Mouse (Mus musculus) cerebellum, adult 11 months (tissue): ENCODE measurements around the gene Farsb.
A peak's percentile ranks its signal among the peaks of the same experiment; 100 is the strongest.

Experiments
- DNase-seq: peaks from one replicate; pipeline ENCODE4 v3.0.0; 2022

The Farsb gene

DNA sequence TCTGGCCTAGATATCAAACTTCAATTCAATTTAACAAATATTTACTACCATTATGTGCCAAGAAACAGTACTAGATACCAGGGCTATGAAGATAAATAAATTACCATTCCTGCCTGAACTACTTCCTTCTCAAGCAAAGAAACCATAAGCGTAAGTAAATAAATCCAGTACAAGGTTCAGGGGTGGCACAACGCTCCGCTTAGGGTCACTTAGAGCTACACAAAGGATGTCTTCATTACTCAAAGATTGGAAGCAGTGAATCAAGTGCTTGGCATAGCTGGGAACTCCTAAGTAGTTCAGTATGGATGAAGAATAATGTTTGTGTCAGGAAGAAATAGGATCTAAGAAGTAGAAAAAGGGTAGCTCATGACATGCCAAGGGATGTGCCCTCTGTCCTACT is 5.3 kb downstream of the Farsb start:
- no peak for DNase-seq

DNA sequence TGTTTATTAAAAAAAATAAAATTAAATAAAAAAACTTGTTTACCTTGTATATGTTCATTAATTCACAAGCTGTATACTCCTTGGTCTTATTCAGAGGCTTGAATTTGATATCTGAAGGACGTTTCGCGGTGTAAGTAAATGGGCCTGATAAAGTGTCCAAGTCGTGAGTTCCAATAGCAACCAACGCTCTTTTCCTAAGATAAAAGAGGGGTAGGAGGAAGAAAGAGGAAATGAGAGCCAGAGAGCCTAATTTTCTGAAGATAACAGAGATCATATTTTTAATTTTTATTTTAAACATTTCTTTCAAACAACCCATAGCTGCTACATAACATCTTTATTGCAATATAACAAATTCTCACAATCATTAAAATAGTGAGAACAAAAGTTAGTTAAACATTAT is 16.3 kb downstream of the Farsb start:
- DNase-seq: no peak

DNA sequence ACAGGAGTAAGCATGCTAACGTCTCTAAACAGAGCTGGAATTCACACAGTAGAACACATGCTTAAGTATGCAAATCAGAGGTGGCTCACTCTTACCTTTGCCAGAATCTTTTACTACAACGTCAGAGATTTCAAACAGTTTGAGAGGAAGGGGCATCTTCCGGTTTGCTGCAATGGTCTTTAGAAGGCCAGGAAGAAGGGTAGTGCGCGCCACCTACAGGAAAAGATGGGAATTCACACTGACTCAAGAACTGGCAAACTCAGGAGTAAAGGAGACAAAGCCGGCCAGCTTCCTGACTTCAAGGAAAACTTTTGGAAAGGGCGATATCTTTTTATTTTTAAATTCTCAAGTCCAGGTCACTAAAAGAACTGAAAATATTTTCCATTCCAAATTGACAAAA is 34.0 kb downstream of the Farsb start:
- DNase-seq: peak; percentile 22

DNA sequence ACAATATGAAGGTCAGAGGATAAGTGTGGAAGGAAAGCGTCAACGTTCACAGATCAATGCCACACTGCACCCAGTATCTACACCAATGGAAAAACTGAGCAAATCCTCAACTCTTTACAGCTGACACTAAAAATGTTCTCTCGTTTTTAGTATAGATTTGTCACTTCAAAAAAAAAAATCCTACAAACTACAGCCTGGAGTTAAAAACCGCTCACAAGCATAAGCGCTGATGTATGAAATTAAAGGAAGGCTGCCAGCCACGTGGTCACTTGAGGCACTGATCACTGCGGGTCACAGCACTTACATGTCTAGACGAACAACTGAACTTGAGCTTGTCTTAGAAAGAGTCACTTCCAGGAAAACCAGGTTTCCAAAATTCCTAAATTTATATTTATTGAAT is 34.8 kb downstream of the Farsb start:
- no peak for DNase-seq

DNA sequence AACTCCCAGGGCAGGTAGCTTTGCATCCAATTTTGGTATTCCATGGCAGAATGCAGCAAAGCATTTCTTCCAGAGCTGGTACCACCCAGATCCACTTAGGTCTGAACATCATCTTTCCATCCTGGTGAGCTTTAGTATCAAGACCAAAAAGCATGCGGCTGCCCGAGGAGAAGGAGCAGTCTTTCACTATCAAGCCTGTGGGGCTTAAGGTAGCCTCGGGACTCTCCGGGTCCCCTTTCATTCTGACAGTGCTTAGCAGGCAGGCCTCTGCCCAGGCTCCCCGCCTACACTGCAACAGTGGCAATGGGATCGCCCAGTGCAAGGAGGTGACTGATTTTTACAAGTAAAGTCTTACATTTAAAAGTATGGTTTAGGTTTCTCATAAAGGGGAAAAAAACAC is 36.2 kb downstream of the Farsb start:
- no peak for DNase-seq

GRCm38 (mm10) chr1:78451070-78451854 is 37.4 kb downstream of the Farsb start:
- no peak for DNase-seq

DNA sequence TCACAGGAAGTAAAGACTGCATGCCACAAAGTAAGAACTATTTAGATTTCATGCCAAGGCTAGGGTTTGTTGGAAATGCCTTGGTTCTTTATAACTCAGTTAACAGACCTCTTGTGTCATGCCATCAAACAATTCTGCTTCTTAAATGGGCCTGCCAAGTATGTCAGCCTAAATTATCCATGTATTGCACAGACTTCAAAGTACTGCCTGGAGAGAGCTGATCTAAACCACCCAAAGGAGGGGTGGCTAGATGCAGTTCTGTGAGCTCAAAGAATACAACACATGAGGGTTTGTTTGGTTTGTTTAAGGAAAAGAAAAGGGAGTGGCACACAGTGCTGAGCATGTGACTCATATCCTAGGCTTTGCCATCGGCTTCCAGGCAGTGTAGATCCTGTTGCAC is 40.6 kb downstream of the Farsb start:
- DNase-seq: no peak

GRCm38 (mm10) chr1:78446742-78447141 is 42.0 kb downstream of the Farsb start:
- DNase-seq: no peak

DNA sequence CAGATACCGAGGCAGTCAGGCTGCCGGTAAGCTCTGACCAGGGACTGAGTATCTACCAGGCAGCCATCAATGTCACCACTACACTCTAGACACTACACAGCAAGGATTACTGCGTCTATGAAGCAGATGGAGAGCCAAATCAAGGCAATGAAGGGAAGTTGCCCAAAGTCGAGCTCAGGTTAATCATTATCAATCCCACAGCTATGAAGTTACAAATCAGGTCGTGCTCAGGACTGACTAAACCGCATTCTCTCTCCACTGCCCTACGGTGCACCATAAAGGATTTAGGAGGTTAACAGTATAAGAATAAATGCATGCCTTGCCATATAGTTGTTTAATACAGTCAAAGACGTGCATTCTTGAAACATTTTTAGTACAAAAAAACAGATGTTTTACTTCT is 42.5 kb downstream of the Farsb start:
- DNase-seq: no peak

DNA sequence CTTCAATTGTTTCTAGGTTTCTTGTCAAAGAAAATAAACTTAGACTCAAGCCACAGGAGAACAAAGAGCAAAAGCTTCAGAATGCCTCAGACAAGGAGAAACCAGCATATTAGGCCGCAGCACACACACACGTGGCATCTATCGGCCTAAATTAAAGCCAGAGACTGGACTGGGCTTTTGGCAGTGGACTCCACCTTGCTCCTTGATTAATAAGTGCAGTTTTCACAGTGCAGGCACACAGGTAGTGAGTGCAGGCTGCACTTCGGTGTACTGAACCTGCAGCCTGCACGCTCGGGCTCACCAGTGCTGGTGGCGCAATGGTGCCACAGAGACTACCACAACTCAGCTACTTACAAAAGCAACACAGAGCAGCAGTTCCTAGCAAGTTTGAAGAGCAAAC is 45.6 kb downstream of the Farsb start:
- DNase-seq: no peak

GRCm38 (mm10) chr1:78440716-78441115 is 48.0 kb downstream of the Farsb start:
- no peak for DNase-seq

GRCm38 (mm10) chr1:78437150-78437549 is 51.5 kb downstream of the Farsb start:
- DNase-seq: no peak

- no peak for DNase-seq
These were observed 52.3 kb downstream of the Farsb start for GRCm38 (mm10) chr1:78436445-78436844.

DNA sequence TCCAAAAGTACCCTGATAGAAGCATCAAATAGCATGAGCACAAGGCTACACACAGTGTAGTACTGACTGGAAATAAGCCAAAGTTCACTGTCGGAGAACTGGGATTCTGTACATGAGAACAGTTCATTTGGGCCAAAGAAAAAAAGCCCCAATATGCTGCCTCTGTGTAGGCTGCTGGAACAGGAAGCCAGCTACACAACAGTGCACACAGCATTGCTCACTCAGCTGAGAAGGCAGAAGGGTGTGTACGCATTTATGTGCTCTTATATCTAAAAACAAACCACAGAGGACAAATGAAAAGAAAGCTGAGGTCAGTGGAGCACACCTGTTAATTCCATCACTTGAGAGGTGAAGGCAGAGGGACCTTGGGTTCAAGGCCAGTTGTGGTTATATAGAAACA is 52.7 kb downstream of the Farsb start:
- no peak for DNase-seq

DNA sequence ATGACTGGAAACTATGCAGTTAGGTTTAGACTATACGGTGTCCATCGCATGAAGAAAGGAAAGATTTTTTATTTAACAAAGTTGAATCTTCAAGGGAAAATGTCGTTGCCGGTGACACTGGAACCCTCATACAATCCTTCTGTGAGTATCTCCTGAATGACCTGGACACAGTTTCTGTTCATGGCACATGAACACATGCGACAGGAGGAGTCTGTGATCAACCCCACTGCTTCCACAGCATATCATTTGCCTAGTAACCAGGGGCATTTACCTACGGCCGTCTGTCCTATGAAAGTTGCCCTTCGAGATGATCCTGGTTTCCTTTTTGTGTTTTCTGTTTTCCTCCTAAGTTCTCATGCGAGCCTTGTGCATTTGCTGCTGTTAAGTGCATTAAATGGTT is 55.2 kb downstream of the Farsb start:
- no peak for DNase-seq

DNA sequence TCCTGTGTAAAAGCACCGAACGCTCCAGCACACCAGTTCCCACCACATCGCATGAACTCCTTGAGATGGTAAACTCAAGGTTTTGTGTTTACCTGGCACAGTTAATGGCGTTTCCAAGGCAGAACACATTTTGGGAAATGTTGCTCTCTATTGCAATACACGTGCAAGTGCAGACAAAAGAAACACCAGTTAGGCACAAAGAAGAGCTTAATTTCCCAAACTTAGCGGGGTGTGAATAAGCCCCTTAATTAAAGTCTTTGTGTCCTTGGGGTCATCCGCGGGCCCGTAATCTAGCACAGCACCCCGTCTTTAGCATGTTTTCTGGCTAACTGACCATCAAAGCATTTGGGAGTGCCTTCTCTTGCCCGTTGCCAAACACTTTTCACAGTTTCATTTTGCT is 59.8 kb downstream of the Farsb start:
- no peak for DNase-seq

DNA sequence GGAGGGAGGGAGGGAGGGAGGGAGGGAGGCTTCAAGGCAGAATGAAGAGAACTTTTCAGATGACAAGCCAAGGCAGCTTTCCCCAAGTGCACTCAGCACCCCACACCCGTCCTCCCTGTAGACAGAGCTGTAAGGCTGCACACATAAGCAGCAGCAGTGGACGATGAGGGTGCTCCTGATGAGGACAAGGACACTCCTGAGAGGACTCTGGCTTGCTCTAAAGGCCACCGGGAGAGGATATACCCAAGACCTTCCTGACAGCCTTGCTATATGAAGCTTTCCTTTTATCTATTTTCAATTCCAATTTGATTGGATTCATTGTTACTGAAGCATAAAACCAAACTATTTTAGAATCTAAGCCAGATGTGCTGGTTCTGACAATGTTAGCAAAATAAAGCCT is 61.9 kb downstream of the Farsb start:
- no peak for DNase-seq

DNA sequence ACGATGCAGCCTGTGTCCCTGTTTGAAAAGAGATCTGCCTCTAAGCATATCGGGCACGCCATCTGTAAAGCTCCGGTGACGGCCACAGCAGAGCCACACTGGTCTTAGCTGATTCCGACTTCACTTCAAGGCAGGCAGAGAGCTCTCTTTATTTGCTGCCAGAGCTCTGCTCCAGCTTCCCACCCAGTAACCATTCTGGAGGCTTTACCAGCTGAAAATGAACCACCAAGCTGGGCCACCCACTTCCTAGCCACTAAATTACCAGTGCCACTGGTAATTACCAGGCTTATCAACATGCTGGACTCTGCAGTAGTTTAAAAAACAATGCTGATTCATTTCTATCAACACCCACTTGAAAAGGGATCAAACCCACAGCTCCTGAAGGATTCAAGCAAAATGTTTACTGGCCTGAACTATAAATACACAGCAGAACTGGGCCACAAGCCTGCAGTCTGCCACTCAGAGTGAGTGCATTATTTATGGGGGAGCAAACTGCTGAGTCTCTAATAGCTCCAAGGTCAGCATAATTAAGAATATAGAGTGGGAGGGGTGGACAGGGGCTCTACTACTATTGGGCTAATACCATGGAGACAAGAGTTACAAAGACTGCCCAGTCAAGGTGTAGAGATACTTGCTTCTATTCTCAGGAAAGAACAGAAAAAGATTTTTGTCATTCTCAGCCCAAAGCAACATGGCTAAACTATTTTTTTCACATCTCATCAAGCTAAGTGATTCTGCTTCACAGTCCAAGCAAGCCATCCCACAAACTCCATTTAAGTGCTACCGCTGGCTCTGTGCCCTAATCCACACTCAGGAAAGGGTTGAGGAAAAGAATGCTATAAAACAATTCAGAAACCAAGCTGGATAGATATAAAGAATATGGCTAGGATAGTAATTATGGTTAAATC is 62.6 kb downstream of the Farsb start:
- DNase-seq: no peak

DNA sequence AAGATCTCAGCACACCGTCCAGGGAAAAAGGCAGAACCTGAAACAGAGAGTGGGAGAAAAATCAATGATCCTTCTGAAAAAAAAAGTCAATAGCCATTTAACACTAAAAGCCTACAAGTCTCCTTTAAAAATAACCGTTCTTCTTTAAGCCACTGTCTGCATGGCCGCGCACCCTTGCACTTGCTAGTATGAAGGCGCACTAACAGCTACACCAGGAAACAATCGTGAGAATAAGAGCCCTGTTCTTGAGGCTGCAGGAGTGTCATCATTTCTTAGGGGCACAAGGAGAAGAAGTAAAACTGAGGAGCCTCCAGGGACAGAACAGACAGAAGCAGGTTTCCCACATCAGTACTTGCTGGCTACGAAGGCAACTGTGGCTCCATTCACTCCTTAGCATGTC is 63.4 kb downstream of the Farsb start:
- DNase-seq: no peak

- DNase-seq: no peak
These were observed 63.8 kb downstream of the Farsb start for GRCm38 (mm10) chr1:78424848-78425247.

- DNase-seq: no peak
These were observed 66.1 kb downstream of the Farsb start for GRCm38 (mm10) chr1:78422576-78422975.

DNA sequence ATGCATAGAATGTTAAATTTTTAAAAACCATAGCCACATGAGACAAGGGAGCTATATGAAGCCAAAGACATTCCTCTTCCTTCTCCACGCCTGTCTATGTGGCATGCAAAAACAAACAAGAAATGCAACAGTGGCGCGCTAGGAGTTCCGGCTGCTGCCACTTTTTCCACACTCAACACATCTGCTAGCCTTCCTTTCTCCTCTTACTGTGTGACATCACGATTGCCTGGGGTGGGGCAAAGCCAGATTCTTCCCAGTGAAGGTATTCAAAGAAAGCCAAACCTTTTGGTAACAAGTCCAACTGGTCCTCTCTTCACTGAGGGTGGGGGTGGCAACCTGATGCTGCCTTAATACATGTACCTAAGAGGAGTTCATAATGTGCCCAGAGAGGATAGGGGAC is 66.9 kb downstream of the Farsb start:
- no peak for DNase-seq

DNA sequence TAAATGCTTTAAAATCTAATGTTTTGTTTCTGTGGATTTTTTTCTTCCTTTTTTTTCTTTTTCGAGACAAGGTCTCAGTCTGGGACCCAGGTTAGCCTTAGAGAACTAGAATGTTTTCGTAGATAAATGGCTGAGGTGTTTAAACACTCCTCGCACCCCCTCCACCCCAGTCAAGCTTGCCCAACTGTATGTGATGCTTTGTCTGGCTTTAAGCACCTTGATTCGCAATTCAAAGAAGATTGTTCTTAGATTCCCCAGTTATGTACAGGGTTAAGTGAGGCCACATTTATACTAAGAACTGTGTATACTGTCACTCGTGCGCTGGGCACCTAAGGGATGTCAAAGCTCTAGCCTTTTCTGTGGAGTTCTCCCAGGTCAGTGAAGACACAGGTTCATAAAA is 68.4 kb downstream of the Farsb start:
- DNase-seq: no peak

DNA sequence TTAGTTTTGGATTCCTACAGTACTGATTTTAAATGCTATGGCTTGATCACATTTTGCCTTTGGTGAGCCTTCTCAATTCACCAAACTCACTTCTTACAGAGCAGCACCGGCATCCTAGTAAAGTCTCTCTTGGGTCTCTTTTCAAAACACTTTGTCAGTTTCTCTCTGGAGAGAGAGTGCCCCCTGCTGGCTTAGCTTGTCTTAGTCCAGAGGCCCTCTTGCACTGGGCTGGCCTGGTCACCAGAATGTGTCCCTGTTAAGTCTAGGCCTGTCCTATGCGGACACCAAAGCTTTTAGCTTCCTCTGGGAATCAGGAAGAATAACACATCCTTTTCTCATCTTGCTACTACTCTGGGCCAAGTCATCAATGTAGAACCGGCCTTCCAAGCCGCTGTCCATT is 69.1 kb downstream of the Farsb start:
- peak; percentile 78 for DNase-seq
